Mouse (Mus musculus) embryonic stem cell, embryonic (primary cell): ENCODE results near the gene Pof1b.

Experiments
- CTCF ChIA-PET, 4 experiments: fragments of 300-600 bp in 2 of 4; fragments of 350-600 bp in 2 of 4; sonication (Branson Sonifier 250); formaldehyde crosslinking; loops; one replicate each; lab custom pipeline; 2022; ENCODE audit warnings: inconsistent platforms in 2 of 4; lab: Charles Lee
- POLR2A ChIA-PET, 4 experiments: fragments of 300-600 bp in 2 of 4; fragments of 350-600 bp in 2 of 4; sonication (Branson Sonifier 250); formaldehyde crosslinking; loops; one replicate each; lab custom pipeline; 2022; ENCODE audit warnings: antibody characterized with exemption in 4 of 4, inconsistent platforms in 1 of 4; lab: Charles Lee

Gene Pof1b

DNA sequence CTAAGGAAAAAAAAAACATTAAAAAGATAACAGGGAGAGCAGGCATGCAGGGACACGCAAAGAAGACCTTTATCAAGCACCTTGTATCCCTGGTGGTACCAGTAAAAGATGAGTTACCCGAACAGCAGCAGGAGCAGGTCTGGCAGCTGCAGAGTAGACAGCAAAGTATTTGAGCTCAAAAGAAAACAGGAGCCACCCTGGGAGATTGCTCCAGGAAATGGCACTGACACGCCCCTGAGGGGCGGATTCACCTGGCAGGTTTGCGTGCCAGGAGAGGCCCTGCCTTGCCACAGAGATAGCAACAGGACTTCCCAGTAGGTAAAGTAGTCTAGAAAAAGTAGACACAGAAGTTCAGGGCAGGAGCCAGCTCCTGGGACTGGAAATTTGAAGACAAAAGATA, at the start of gene Pof1b:
Pof1b (minus strand) TSS at position 144 of the 400 bp plus-strand sequence.
- ChIA-PET CTCF (no interaction called here), POLR2A (no interaction called here)

DNA sequence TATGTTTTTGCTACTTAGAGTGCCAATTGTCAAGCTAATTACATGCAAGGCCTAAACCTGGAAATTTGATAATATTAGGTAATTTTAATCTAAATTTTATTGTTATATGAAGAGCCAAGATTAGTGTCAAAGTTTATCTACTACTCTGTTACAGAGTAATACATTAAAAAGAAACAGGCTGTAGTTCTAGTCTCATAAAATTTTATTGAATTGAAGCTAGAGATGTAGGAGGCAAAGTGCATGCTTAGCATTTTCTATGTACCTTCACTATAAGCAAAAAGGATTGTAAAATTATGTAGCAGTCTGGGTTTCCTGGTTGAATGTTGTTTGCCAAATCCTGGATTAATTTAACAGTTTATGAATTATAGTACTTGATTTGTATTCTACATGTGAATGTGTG, 18.1 kb upstream of the Pof1b start:
- POLR2A ChIA-PET = no interaction called here
- CTCF ChIA-PET = no interaction called here

DNA sequence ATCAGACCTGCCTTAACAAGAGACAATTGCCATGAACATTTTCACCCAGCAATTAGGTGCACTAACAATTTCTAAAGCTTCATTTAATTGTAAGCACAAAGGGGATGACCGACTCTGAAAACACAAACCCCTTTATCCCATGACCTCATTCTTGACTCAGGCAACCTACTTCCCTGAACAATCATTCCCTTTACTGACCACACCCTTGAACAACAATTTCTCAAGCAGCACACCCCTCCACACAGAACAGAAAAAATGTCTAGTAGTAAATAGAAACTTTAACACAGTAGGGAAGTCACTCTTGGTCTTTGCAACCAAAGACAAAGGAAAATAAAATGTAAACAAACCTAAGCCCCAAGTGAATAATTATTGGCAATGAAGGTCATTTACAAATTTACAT, 4.1 kb downstream of the Pof1b start:
- ChIA-PET POLR2A (no interaction called here), CTCF (no interaction called here)

DNA sequence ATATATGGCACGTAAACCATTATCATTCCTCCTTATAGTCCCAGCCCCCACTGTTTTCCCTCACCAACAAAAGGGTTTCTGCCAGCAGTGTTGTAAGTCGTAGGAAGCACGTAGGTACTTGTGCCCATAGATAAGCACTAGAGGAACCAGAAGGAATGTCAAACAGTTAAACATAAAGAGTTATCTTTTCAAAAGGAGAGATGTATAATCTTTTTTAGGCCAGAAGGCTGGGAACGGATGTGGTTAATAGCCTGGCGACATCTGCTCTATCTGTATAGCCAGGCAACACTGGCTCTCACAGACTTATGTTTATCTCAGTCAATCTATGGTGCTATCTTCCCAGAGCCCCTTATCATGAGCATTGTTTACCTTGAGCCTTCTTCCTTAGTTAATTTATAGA, 17.8 kb downstream of the Pof1b start:
- CTCF ChIA-PET = no interaction called here
- POLR2A ChIA-PET = no interaction called here

DNA sequence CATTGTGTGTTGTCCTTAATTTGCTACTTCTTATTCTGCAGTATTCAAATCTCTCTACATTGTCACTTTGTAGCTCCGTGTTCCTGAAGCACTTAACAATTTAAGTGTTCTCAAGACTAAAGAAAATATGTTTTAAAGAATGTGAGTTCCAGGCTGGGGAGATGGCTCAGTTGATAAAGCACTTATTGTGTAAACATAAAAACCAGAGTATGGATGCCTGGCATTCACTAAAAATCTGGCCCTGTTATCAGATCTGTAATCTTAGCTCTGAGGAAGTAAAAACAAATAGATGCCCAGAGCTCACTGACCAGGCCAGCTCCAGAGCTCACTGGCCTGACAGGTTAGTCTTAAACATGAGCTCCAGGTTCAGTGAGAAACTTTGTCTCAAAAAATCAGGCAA, 22.9 kb downstream of the Pof1b start:
- CTCF ChIA-PET = no interaction called here

DNA sequence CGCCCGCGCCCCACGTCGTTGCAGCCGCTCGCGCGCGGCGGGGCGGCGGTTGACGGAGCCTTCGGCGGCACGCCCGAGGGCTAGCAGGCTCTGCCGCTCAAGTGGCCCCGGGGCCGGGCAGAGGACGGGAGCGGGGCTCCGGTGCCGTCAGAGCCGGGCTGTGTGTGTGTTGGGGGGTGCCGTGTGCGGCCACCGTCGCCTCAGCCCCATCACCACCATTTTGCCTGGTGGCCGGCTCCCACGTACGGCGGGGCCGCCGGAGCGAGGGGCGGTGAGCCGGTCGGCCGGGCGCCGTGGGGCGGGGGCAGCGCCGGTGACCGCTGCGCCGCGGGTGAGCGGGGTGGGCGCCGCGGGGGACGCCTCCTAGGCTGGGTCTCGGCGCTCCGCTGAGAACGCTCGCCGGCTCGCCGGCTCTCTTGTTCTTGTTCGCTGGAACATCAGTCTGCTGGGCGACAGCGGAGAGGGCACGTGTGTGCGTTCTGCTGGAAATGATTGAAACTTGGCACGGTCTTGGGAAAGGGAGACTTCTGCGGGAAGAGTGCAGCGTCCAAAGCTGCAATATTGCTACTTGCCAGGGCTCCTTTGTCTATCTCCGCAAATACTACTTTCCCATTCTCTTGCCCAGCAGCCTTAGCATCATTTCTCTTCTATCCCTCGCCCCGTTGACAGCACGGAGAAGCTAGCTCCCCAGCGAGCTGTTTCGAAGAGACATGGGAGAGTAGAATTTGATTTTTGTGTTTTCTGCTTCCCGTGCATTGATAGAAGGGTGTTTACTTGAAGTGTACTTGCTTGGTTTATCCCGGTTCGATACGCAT, 96.9 kb downstream of the Pof1b start:
- POLR2A ChIA-PET = no interaction called here
- CTCF ChIA-PET = no interaction called here

More for the DNA sequence above, 22.9 kb downstream of the Pof1b start:
- POLR2A ChIA-PET = no interaction called here

DNA sequence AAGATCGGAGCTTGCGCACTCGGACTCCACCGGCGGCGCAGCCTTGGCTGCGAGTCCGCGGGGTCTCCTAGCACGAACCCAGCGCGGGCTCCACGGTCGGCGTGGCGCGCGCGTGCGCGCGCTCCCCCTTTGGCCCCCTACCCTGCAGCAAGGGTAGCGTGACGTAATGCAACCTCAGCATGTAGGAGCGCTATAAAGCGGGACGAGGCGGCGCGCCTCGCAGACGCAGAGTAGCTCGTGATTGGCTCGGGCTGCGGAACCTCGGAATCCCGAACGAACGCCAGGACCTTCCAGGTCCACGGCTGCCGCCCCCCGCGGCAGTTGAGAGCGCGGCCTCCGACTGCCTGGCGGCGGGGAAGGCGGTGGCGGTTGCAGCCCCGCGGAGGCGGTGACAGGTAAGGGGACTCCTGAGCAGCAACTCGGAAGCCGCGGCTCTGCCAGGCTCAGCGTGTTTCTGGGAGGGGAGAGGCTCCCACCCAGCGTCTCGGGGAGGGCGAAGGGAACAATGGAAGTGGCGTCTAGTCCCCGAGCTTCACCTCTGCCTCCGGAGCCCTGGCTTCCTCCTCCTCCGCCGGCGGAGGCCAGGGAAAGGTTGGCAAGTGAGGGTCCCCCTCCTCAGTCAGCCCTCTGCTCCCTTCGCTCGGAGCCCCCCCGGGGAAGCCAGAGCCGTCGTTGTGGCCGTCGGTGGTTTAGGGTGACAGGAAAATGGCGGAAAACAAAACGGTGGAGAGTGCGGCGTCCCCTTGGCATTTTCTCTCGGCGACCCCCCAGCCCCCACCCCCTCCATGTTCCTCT, 97.7 kb downstream of the Pof1b start, which contains the start of gene Zfp711:
Zfp711 (plus strand) TSS at position 16 of the 795 bp plus-strand sequence.
- ChIA-PET CTCF (no interaction called here), POLR2A (interaction anchor here in 1 of 4 experiments (0.9 kb wide), 1 partner anchor 12 kb away, joined by 3 read pairs; no protein-coding TSS in a partner anchor)
